Mouse (Mus musculus): ENCODE measurements around the gene Kcns1. TPM values are rescaled to one million over a fixed set of nuclear protein-coding genes. Genes with fewer than 3 reads are reported as not detected.

The Kcns1 gene
- total and polyA plus RNA-seq, 3 experiments, result 0.11 to 0.34 TPM; not detected in 1

GRCm38 (mm10) chr2:164194959-164195630 lies 24.2 kb upstream of the Kcns1 start:
- Histone ChIP-seq H3K4me1 (ENCODE audit: control insufficient read depth in 1 of 2, insufficient read depth in 2 of 2) (peaks cover 19 to 32% of the 10 kb centered on the region in 2 experiments), H3K27ac (ENCODE audit: insufficient read depth, low read depth) (no peak overlapping the region), H3K36me3 (replicated peaks in 1 of 2; ENCODE audit: control insufficient read depth in 1 of 2, insufficient read depth in 1 of 2, low read length in 1 of 2) (no peaks in the 10 kb centered on the region), H3K9ac (ENCODE audit: insufficient read depth, low read depth) (no peak overlapping the region), H3K4me3 (replicated peaks in 1 of 3; ENCODE audit: low read depth in 2 of 3, low read length in 2 of 3, poor library complexity in 1 of 3) (no peak overlapping the region), H3K79me2 (replicated peaks; ENCODE audit: control insufficient read depth, extremely low read depth, insufficient read depth, poor library complexity, severe bottlenecking) (no peaks in the 10 kb centered on the region), H3K9me3 (replicated peaks; ENCODE audit: low read length) (peaks cover 9% of the 10 kb centered on the region), H3K27me3 (replicated peaks) (no peaks in the 10 kb centered on the region), H3K4me2 (ENCODE audit: insufficient read depth, low read depth, poor library complexity, severe bottlenecking) (no peak overlapping the region)
- in situ Hi-C loops (cut with MboI; ENCODE audit: low pct_ligation_motif_present, low pct_unique_long_range_greater_than_20kb, low sequenced_read_pairs), result no loop called here
- TF ChIP-seq EP300 (IDR thresholded peaks at IDR 0.05; ENCODE audit: low read length) (no peak), IRF4 (IDR thresholded peaks at IDR 0.05; ENCODE audit: low read depth, low read length) (peak; percentile 54; the same call in 1 of the 2 replicates), MAX (IDR thresholded peaks at IDR 0.05; ENCODE audit: low read length) (no peak), BHLHE40 (IDR thresholded peaks at IDR 0.05; ENCODE audit: low read depth, low read length) (no peak), ZNF384 (IDR thresholded peaks at IDR 0.05; ENCODE audit: low read depth, low read length) (peak; percentile 43)
- DNase-seq (ENCODE audit: extremely low read depth), result no peak
- dilution Hi-C loops (cut with MboI; ENCODE audit: extremely low pct_ligation_motif_present, extremely low pct_unique_long_range_greater_than_20kb, low sequenced_read_pairs), result no loop called here

- TF ChIP-seq ZKSCAN1 (IDR thresholded peaks at IDR 0.05; ENCODE audit: borderline replicate concordance, low read depth, low read length) (no peak), TCF12 (IDR thresholded peaks at IDR 0.05; ENCODE audit: low read depth, low read length) (no peak), TBP (conservative IDR thresholded peaks at IDR 0.05; ENCODE audit: low read depth, low read length) (no peak), ZMIZ1 (IDR thresholded peaks at IDR 0.05; ENCODE audit: low read depth, low read length) (no peak), IRF4 (IDR thresholded peaks at IDR 0.05; ENCODE audit: low read depth, low read length) (no peak)
- in situ Hi-C loops (cut with MboI; ENCODE audit: low pct_ligation_motif_present, low pct_unique_long_range_greater_than_20kb, low sequenced_read_pairs), result no loop called here
- dilution Hi-C loops (cut with MboI; ENCODE audit: extremely low pct_ligation_motif_present, extremely low pct_unique_long_range_greater_than_20kb, low sequenced_read_pairs), result no loop called here
- Histone ChIP-seq H3K27me3 (replicated peaks) (no peaks in the 10 kb centered on the region), H3K4me1 (ENCODE audit: control insufficient read depth in 1 of 2, insufficient read depth in 2 of 2) (peaks cover 19 to 32% of the 10 kb centered on the region in 2 experiments), H3K4me2 (ENCODE audit: insufficient read depth, low read depth, poor library complexity, severe bottlenecking) (no peak overlapping the region), H3K4me3 (replicated peaks in 1 of 3; ENCODE audit: low read depth in 2 of 3, low read length in 2 of 3, poor library complexity in 1 of 3) (no peak overlapping the region), H3K9ac (ENCODE audit: insufficient read depth, low read depth) (no peak overlapping the region), H3K9me3 (replicated peaks; ENCODE audit: low read length) (peaks cover 9% of the 10 kb centered on the region), H3K27ac (ENCODE audit: insufficient read depth, low read depth) (no peak overlapping the region), H3K79me2 (replicated peaks; ENCODE audit: control insufficient read depth, extremely low read depth, insufficient read depth, poor library complexity, severe bottlenecking) (no peaks in the 10 kb centered on the region), H3K36me3 (replicated peaks in 1 of 2; ENCODE audit: control insufficient read depth in 1 of 2, insufficient read depth in 1 of 2, low read length in 1 of 2) (no peaks in the 10 kb centered on the region)
- no peak for DNase-seq (ENCODE audit: extremely low read depth)
These were observed 21.4 kb upstream of the Kcns1 start for GRCm38 (mm10) chr2:164192279-164192678.

GRCm38 (mm10) chr2:164190576-164190975 lies 19.7 kb upstream of the Kcns1 start, which contains the start of gene Wfdc12:
Wfdc12 (minus strand) TSS chr2:164190608.
- peaks cover 0 to under 1% of the 10 kb centered on the region in 2 experiments for H3K36me3 ChIP-seq (replicated peaks in 1 of 2; ENCODE audit: control insufficient read depth in 1 of 2, insufficient read depth in 1 of 2, low read length in 1 of 2)
- no peaks in the 10 kb centered on the region for H3K27me3 ChIP-seq (replicated peaks)
- TF ChIP-seq SMC3 (IDR thresholded peaks at IDR 0.05; ENCODE audit: low read depth, low read length) (no peak), ETS1 (conservative IDR thresholded peaks at IDR 0.05; ENCODE audit: low read depth, low read length) (no peak), EP300 (IDR thresholded peaks at IDR 0.05; ENCODE audit: low read length) (no peak), MAFK (IDR thresholded peaks at IDR 0.05; ENCODE audit: insufficient replicate concordance, low read length) (no peak), USF2 (conservative IDR thresholded peaks at IDR 0.05; ENCODE audit: low read depth, low read length) (no peak), POLR2A (IDR thresholded peaks at IDR 0.05; ENCODE audit: low read depth, low read length) (no peak), ZKSCAN1 (IDR thresholded peaks at IDR 0.05; ENCODE audit: borderline replicate concordance, low read depth, low read length) (no peak), SIN3A (IDR thresholded peaks at IDR 0.05; ENCODE audit: low read length) (no peak), HCFC1 (IDR thresholded peaks at IDR 0.05; ENCODE audit: low read depth, low read length) (no peak), ZC3H11A (IDR thresholded peaks at IDR 0.05; ENCODE audit: low read depth, low read length) (no peak), JUND (conservative IDR thresholded peaks at IDR 0.05; ENCODE audit: low read depth, low read length) (no peak)
- H3K9me3 ChIP-seq (replicated peaks; ENCODE audit: low read length), result peaks cover 9% of the 10 kb centered on the region
- dilution Hi-C loops (cut with MboI; ENCODE audit: extremely low pct_ligation_motif_present, extremely low pct_unique_long_range_greater_than_20kb, low sequenced_read_pairs), result no loop called here
- no peak within 1 kb of the TSS for H3K4me2 ChIP-seq (ENCODE audit: insufficient read depth, low read depth, poor library complexity, severe bottlenecking)
- no peak for DNase-seq (ENCODE audit: extremely low read depth)
- peaks cover 11 to 18% of the 10 kb centered on the region in 2 experiments for H3K4me1 ChIP-seq (ENCODE audit: control insufficient read depth in 1 of 2, insufficient read depth in 2 of 2)
- no peak within 1 kb of the TSS for H3K9ac ChIP-seq (ENCODE audit: insufficient read depth, low read depth)
- H3K4me3 ChIP-seq (replicated peaks in 1 of 3; ENCODE audit: low read depth in 2 of 3, low read length in 2 of 3, poor library complexity in 1 of 3), result no peak within 1 kb of the TSS
- H3K27ac ChIP-seq (ENCODE audit: insufficient read depth, low read depth), result no peak within 1 kb of the TSS
- in situ Hi-C loops (cut with MboI; ENCODE audit: low pct_ligation_motif_present, low pct_unique_long_range_greater_than_20kb, low sequenced_read_pairs), result no loop called here
- no peaks in the 10 kb centered on the region for H3K79me2 ChIP-seq (replicated peaks; ENCODE audit: control insufficient read depth, extremely low read depth, insufficient read depth, poor library complexity, severe bottlenecking)
